Mouse (Mus musculus) intestine, embryonic 15.5 days (tissue): ENCODE results near the gene Als2cr12. TPM values are rescaled to one million over a fixed set of nuclear protein-coding genes. Genes with fewer than 3 reads are reported as not detected.
"Not testable (repeated sequence)": the region's sequence is repeated elsewhere in the genome, so short reads cannot be mapped to it uniquely, and the experiment has no call there.

Experiments used
- ATAC-seq: fragments of 200-750 bp; cut with Nextera tagmentation; 2 replicates; pipeline ENCODE4 v1.8.0; 2017; ENCODE audit warnings: moderate TSS enrichment, moderate library complexity
- H3K27ac ChIP-seq: fragments of 300-500 bp; sonication (generic); 2 replicates; pipeline ENCODE4 v1.5.1; 2015; ENCODE audit warnings: mild to moderate bottlenecking, inconsistent platforms
- H3K27me3 ChIP-seq: fragments of 300-500 bp; sonication (generic); replicated peaks from 2 replicates; pipeline ENCODE4 v1.6.1; 2015; ENCODE audit warnings: inconsistent platforms
- H3K36me3 ChIP-seq: fragments of 300-500 bp; sonication (generic); 2 replicates; pipeline ENCODE4 v1.6.1; 2015; ENCODE audit warnings: inconsistent platforms
- H3K4me1 ChIP-seq: fragments of 300-500 bp; sonication (generic); replicated peaks from 2 replicates; pipeline ENCODE4 v1.6.1; 2015; ENCODE audit warnings: inconsistent platforms
- H3K4me2 ChIP-seq: fragments of 300-500 bp; sonication (generic); replicated peaks from 2 replicates; pipeline ENCODE4 v1.6.1; 2015; ENCODE audit warnings: mild to moderate bottlenecking, inconsistent platforms
- H3K4me3 ChIP-seq: fragments of 300-500 bp; sonication (generic); replicated peaks from 2 replicates; pipeline ENCODE4 v1.5.1; 2015; ENCODE audit warnings: inconsistent platforms
- H3K9ac ChIP-seq: fragments of 300-500 bp; sonication (generic); 2 replicates; pipeline ENCODE4 v1.6.1; 2015; ENCODE audit warnings: inconsistent platforms
- H3K9me3 ChIP-seq: fragments of 300-500 bp; sonication (generic); 2 replicates; pipeline ENCODE4 v1.6.1; 2016; ENCODE audit warnings: inconsistent platforms
- WGBS: fragments of 180-500 bp; shearing (Covaris S2); methylation state at CpG from one replicate; pipeline ENCODE4 v1.1.7; 2015; 5-methylcytosine and 5-hydroxymethylcytosine counted together
- polyA plus RNA-seq: library from polyadenylated mRNA; unstranded; fragments of >200 nt; fragmentation: Nextera tagmentation; extraction: Ambion mirVana; gene quantifications from 2 replicates; pipeline ENCODE4 v1.2.1, GENCODE M21; 2015

The Als2cr12 gene
- polyA plus RNA-seq, 1 experiment from 2014 or later, result 1.6 TPM

DNA sequence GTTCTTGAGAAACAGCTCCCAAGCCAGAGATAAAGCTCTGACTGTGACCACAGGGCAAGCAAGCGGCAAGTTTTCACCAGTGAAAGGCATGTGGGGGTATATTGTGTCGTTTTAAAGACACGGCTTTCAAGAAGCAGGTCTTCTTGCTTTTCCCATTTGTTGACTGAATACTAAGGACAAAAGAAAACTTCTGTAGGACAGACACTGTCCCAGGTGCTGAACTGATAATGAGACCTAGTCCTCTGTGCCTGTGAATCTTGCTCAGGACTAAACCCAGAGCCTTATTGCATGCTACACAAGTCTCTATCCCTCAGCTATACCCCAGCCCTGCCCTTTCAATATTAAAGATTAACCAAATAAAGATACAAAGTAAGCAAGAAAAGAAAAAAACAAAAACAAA lies 79.6 kb downstream of the Als2cr12 start:
- no peak for ATAC-seq
- H3K27me3 ChIP-seq, result no peaks in the 10 kb centered on the region
- H3K36me3 ChIP-seq, result no peaks in the 10 kb centered on the region
- H3K9me3 ChIP-seq, result no peaks in the 10 kb centered on the region
- 71% methylated on average over 3 of the region's 3 CpGs for WGBS
- no peak overlapping the region for H3K4me3 ChIP-seq
- H3K4me1 ChIP-seq, result 0 out of 2 replicates have a peak, but pooled peaks cover 6% of the 10 kb centered on the region
- H3K27ac ChIP-seq, result no peak overlapping the region
- H3K9ac ChIP-seq, result no peak overlapping the region
- H3K4me2 ChIP-seq, result no peak overlapping the region

DNA sequence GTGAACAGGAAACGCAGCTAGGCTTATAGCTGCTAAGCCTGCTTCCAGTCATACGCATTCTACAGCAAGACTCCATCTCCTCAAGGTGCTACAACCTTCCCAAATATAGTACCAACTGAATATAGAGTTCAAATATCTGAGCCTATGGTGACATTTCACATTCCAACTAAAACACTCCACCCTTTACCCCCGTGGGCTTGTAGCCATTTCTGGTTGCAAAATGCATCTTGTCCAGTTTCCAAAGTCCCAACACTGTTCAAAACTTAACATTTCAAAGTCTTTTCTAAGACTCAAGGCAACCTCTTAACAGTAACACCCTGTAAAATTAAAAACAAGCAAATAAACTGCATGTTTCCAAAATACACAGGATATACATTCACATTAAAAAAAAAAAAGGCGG lies 80.6 kb downstream of the Als2cr12 start:
- whole genome bisulfite sequencing, result 89% methylated on average over 4 of the region's 4 CpGs
- Histone ChIP-seq H3K27me3 (no peaks in the 10 kb centered on the region), H3K4me3 (no peak overlapping the region), H3K9ac (no peak overlapping the region), H3K4me2 (no peak overlapping the region), H3K4me1 (0 out of 2 replicates have a peak, but pooled peaks cover 6% of the 10 kb centered on the region), H3K27ac (no peak overlapping the region), H3K36me3 (no peaks in the 10 kb centered on the region), H3K9me3 (no peaks in the 10 kb centered on the region)
- no peak for ATAC-seq

DNA sequence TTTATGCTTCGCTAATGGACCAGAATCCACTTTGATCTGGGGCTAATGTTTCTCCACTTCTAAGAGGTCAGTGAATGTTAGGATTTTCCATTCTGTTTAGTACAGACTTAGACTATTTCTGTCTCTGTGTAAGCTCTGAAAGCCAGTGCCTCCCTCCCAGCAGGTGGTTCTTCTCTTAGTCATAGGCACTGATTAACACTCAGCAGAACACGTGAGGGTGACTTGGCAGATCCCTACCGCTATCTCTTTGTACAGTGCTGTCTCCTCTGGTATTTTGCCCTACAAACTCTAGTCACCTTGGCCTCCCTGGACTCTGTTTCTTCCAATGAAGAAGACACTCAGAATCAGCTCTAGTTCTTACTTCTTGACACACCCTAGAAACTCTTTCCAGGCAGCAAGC lies 81.4 kb downstream of the Als2cr12 start:
- ATAC-seq, result 0 out of 2 replicates have a peak, but pooled peaks have one; percentile 49
- 39% methylated on average over 3 of the region's 3 CpGs for WGBS
- H3K4me2 ChIP-seq, result no peak overlapping the region
- no peak overlapping the region for H3K9ac ChIP-seq
- H3K27ac ChIP-seq, result no peak overlapping the region
- no peaks in the 10 kb centered on the region for H3K27me3 ChIP-seq
- no peak overlapping the region for H3K4me3 ChIP-seq
- H3K4me1 ChIP-seq, result 0 out of 2 replicates have a peak, but pooled peaks cover 6% of the 10 kb centered on the region
- no peaks in the 10 kb centered on the region for H3K36me3 ChIP-seq
- no peaks in the 10 kb centered on the region for H3K9me3 ChIP-seq

DNA sequence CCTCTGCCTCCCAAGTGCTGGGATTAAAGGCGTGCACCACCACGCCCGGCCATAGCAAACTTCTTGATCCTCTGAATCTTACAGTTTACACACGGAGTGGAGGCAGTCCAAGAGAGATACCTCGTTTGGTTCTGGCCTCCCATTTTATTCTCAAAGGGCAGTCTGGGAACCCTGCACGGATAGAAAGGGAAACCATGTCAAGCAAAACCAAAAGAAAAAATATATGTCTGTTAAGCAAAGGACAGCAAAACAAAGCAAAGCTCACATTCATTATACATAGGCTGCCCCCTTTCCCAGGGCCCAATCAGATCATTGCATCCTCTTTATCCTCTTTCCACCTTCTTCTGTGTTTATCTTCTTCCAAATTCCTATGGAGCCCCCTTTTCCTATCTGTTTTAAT lies 82.0 kb downstream of the Als2cr12 start:
- Histone ChIP-seq H3K4me2 (no peak overlapping the region), H3K9ac (no peak overlapping the region), H3K27ac (no peak overlapping the region), H3K27me3 (no peaks in the 10 kb centered on the region), H3K4me1 (0 out of 2 replicates have a peak, but pooled peaks cover 6% of the 10 kb centered on the region), H3K9me3 (no peaks in the 10 kb centered on the region), H3K36me3 (no peaks in the 10 kb centered on the region), H3K4me3 (no peak overlapping the region)
- 46% methylated on average over 6 of the region's 6 CpGs for WGBS
- no peak for ATAC-seq

DNA sequence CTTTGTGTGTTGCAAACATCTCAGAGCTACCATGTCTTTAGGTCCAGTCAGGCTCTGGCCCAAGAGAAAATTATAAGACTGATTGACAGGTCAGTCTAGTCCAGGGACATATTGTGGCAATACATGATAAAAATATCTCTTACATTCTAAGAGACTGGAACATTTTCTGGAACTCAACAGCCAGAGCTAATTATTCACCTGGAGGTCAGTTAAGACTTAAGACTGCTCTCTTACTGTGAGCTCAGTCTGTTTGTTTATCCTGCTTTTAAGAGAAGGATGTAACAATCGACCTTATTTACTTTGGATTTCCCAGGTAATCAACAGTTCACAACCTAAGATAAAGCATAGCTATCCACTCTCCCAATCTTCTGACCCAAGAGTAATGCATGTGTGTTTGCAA lies 85.2 kb downstream of the Als2cr12 start:
- 16% methylated on average over 1 of the region's 1 CpGs for WGBS
- no peaks in the 10 kb centered on the region for H3K27me3 ChIP-seq
- H3K27ac ChIP-seq, result no peak overlapping the region
- H3K4me2 ChIP-seq, result no peak overlapping the region
- no peaks in the 10 kb centered on the region for H3K9me3 ChIP-seq
- H3K4me1 ChIP-seq, result no peaks in the 10 kb centered on the region
- no peak for ATAC-seq
- H3K36me3 ChIP-seq, result no peaks in the 10 kb centered on the region
- no peak overlapping the region for H3K9ac ChIP-seq
- no peak overlapping the region for H3K4me3 ChIP-seq

DNA sequence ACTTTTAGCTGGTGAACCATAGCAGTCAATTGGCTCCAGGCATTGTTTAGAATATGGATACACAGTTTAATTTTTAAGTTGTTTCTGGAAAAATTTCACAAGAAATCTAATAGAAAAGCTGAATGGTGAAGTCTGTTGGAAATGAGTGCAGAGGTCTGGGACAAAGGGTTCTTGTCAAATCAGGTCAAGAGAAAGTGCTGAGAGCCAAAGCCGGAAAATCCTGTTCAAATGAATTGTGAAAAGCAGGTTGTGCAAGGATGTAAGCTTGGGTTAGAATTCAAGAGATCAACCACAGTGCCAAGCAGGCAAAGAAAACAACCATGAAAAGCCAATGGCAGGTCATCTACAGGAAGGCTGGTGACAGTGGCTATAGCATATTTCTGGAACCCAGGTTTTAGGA lies 85.6 kb downstream of the Als2cr12 start:
- no peaks in the 10 kb centered on the region for H3K4me1 ChIP-seq
- H3K9me3 ChIP-seq, result no peaks in the 10 kb centered on the region
- no peak overlapping the region for H3K4me3 ChIP-seq
- WGBS, result 84% methylated on average over 1 of the region's 1 CpGs
- H3K36me3 ChIP-seq, result no peaks in the 10 kb centered on the region
- no peak for ATAC-seq
- no peaks in the 10 kb centered on the region for H3K27me3 ChIP-seq
- no peak overlapping the region for H3K9ac ChIP-seq
- H3K27ac ChIP-seq, result no peak overlapping the region
- no peak overlapping the region for H3K4me2 ChIP-seq

DNA sequence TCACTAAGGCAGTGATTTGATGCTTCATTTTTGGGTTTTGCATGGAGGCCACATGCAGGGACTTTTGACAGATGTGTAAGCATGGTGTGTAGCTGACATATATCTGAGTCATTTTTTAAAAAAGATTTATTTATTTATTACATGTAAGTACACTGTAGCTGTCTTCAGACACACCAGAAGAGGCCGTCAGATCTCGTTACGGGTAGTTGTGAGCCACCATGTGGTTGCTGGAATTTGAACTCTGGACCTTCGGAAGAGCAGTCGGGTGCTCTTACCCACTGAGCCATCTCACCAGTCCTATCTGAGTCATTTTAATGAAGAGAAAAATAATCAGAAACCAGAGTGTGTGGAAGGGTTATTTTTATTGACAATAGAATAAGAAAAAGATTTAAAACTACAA lies 86.2 kb downstream of the Als2cr12 start:
- not testable (repeated sequence) for H3K4me1 ChIP-seq, H3K9ac ChIP-seq, H3K36me3 ChIP-seq, H3K27ac ChIP-seq, H3K9me3 ChIP-seq, H3K4me3 ChIP-seq, H3K27me3 ChIP-seq, ATAC-seq, H3K4me2 ChIP-seq
- 91% methylated on average over 5 of the region's 5 CpGs for WGBS

DNA sequence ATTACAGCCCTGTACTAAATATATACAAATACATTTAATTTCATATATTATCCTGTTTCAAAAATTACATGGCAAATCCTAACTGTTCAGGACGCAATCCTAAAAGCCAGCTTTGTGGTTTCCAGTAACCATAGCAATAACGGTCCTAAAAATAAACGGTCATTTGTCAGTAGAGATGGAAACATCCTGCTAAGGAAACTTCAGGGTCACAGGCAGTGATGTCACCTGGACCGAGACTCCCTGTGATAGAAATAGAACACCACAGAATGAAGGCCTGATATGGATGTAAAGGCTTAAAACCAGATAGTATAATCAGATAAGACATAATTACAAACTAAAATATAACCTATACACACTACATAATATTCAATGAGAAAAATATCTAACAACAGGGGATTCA lies 92.1 kb downstream of the Als2cr12 start:
- WGBS, result 38% methylated on average over 4 of the region's 4 CpGs

DNA sequence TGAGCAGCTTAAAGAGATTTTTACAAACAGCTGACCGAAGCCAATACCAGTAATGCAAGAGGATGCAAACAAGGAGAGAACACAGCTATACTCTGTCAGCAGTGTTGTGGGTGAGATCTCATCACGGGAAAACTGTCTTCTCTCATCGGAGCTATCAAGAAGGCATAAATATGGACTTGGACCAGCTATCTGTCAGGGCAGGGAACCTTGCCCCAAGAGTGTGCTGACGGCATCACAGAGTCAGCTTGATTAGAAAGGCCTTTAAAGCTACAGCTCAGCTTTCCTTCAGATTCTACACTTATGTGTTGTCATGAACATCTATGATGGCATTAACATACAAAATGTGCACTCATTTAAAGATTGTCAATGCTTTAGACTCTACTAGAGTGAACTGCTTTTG lies 93.1 kb downstream of the Als2cr12 start:
- H3K36me3 ChIP-seq, result no peaks in the 10 kb centered on the region
- no peak overlapping the region for H3K4me3 ChIP-seq
- no peaks in the 10 kb centered on the region for H3K4me1 ChIP-seq
- 77% methylated on average over 4 of the region's 4 CpGs for WGBS
- no peak for ATAC-seq
- H3K27ac ChIP-seq, result no peak overlapping the region
- H3K9ac ChIP-seq, result no peak overlapping the region
- H3K27me3 ChIP-seq, result no peaks in the 10 kb centered on the region
- no peaks in the 10 kb centered on the region for H3K9me3 ChIP-seq
- H3K4me2 ChIP-seq, result no peak overlapping the region

More for the DNA sequence above, 92.1 kb downstream of the Als2cr12 start:
- no peak for ATAC-seq
- Histone ChIP-seq H3K36me3 (no peaks in the 10 kb centered on the region), H3K27ac (no peak overlapping the region), H3K27me3 (no peaks in the 10 kb centered on the region), H3K4me2 (no peak overlapping the region), H3K4me1 (no peaks in the 10 kb centered on the region), H3K9me3 (no peaks in the 10 kb centered on the region), H3K4me3 (no peak overlapping the region), H3K9ac (no peak overlapping the region)

Other genes starting within 250 kb of the Als2cr12 start
- gene Orc2, start 190.9 kb downstream of the Als2cr12 start, polyA plus RNA-seq, result 20.1 and 22.0 TPM in 2 replicates
- 7.8 and 8.2 TPM in 2 replicates for gene Fam126b, start 109.7 kb downstream of the Als2cr12 start, polyA plus RNA-seq
- 201 and 204 TPM in 2 replicates for gene Ndufb3, start 109.6 kb downstream of the Als2cr12 start, polyA plus RNA-seq
- 29.2 and 30.0 TPM in 2 replicates for gene Cflar, start 15.5 kb upstream of the Als2cr12 start, polyA plus RNA-seq
- 51.6 and 52.8 TPM in 2 replicates for gene Casp8, start 99.4 kb upstream of the Als2cr12 start, polyA plus RNA-seq